Mouse (Mus musculus) right cerebral cortex, adult 18-20 months (tissue): ENCODE data around the gene Tada2b.

Experiments used
- DNase-seq: peaks from one replicate; pipeline ENCODE4 v3.0.0; 2022; ENCODE audit warnings: mixed read lengths

The Tada2b gene

DNA sequence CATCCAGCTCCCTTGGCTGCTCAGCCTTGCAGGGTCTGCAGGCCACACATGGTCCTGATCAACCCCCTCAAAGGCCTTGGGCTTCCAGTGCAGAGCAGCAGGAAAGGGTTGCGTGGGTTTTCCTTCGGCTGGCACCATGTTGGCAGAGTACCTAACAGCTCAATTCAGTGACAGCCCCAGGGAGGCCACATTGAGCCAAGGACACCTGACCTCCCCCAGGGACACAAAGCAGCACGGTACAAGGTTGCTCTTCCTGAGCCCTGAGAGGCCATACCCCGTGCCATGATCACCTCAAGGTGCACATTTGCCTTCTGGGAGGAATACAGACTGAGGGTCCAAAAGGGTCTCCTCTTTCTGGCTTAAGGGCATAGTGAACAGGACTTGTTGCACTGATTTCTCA is 39.5 kb downstream of the Tada2b start:
- DNase-seq = no peak

DNA sequence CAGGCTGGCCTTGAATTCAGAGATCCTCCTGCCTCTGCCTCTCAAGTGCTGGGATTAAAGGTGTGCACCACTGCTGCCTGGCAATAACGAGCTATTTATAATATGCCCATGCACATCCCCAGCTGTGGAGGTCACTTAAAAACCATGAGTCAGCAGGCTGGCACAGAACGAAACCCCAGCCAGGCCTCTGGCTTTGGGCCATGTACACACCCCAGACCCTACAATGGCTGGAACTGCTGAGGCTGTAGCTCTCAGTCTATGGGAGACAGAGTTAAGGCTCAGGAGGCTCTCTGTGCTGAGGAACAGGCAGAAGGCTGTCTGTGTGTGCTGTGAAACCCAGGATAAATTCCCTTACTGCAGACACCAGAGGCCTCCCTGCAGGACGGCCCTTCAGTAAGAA is 43.3 kb downstream of the Tada2b start:
- no peak for DNase-seq

DNA sequence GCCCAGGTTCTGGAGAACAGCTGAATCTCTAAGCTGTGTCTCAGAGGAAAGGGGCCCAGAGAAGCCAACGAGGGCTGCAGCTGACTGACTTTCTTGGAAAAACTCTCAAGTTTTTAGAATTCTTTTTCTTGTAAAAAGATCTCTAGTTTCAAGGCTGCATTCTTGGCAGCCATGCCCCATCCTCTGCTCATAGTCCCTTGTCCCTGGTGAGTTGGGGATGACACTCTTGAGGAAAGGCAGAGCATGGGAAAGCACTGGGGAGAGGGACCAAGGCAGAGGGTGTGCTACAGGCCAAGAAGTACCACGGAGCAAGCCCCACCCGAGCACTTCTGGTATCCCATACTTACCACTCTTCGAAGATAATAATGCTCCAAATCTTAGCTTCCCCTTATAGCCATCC is 47.2 kb downstream of the Tada2b start:
- DNase-seq = no peak

DNA sequence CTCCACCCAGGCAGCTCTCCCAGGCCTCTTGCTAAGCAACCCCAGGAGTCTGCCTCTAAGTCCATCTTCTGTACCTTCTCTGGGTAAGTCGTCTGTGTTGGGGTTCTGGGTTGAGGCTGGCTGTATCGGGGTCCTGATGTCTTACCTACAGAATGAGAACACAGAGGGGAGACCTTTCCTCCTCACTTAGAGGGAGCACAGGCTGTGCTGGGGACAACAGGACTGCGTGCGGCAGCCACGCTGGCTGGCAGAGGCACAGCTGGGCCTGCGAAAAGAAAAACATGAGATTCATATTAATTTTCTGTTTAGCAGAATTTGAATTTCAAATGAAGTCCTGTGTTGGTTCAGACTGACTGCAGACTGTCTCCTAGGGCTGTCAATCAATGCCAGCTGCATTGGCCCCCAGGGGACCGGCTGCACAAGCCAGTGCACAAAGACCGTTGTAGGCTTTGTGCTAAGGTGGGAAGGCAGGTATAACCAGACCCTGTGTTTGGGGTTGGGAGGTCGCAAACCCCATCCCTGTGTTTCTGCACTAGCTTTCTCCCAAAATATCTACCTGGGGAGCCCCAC is 49.6 kb downstream of the Tada2b start:
- DNase-seq = no peak

DNA sequence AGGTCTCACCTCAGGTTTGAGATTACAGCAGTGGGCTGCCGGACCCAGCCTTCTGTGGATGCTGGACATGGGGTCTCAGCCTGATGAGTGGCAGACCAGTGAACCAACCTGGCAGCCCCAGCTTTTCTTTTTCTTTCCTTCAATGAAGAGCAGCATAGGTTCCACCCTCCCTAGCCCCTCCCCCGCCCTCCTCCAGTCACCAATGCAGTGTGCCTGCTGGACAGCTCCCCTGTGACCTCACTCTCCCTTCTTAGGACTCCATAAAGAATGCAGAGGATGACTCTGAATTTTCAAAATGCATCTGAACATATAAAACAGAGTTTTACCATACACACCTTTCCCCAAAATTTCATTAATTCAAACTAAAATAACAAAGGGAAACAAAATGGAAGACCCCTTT is 52.4 kb downstream of the Tada2b start:
- DNase-seq = no peak

DNA sequence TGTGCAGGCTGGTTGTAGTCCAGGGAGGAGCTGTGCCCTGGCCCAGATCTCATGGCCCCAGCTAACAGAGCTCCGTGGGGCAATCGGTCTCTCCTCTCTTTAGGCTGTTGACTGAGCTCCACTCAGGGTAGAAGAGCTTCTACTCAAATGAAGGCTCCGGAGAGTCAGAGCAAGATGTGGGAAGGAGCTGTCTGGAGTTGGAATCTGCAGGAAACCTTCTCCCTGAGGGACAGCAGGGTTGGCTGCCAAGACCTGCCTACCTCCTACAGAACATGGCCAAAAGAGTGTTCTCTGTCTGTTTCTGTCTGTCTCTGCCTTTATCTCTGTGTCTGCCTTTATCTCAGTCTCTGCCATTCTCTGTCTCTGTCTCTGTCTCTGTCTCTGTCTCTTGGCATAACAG is 54.5 kb downstream of the Tada2b start:
- no peak for DNase-seq

DNA sequence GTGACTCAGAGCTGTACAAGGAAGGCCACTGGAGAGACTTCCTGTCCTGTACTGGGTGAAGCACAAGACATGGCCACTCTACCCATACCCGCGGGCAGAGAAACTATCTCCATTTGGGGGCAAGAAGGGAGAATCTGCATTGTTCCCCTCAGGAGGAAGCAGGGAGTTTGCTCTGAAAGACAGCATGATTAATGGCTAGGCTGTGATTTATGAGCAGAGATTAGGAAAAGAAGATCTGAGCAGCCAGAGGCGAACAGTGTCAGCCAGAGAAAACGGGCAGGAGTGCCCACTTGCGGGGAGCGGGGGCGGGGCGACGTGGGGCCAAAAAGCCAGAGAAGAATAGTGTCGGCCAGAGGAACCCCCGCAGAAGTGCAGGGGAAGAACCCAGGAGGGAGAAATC is 56.3 kb downstream of the Tada2b start:
- DNase-seq = no peak

DNA sequence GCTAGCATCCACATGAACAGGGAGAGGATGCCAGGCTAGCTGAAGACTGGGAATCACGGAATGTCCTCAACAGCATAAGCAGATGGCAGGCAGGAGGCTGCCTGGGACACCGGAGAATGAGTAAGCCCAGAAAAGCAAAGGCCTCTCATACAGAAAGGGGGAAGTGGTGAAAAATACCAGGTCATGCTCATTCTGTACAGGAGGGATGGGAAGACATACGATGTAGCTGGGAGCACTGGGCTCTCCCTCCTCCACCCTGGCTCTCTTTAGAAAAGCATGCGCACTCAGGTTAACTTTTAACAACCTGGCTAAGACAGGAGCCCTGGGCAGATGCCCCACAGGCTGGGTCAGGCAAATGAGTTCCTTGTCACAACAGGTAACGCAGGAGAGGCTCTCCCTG is 57.7 kb downstream of the Tada2b start:
- DNase-seq = peak; percentile 69

DNA sequence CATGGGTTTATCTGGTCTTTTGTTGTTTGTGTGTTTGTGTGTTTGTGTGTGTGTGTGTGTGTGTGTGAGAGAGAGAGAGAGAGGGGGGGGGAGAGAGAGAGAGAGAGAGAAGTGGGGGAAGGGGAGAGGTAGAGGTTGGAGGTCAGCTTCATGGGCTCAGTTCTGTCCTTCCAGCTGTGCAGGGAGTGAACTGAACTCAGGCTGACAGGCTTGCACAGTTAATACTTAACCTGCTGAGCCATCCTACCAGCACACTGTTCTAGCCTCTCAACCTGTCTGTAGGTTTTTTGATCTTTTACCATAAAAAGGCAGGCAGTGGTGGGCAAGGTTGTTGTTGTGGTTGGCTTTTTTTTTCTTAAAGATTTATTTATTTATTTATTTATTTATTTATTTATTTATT is 59.4 kb downstream of the Tada2b start:
- no peak for DNase-seq
